Mouse (Mus musculus): Measurements from ENCODE around the gene Hck. TPM values are rescaled to one million over a fixed set of nuclear protein-coding genes. Genes with fewer than 3 reads are reported as not detected.
A peak's percentile ranks its signal among the peaks of the same experiment; 100 is the strongest.

Gene Hck
- total and polyA plus RNA-seq, 3 experiments: 1.5 to 2.9 (median 1.5) TPM

DNA sequence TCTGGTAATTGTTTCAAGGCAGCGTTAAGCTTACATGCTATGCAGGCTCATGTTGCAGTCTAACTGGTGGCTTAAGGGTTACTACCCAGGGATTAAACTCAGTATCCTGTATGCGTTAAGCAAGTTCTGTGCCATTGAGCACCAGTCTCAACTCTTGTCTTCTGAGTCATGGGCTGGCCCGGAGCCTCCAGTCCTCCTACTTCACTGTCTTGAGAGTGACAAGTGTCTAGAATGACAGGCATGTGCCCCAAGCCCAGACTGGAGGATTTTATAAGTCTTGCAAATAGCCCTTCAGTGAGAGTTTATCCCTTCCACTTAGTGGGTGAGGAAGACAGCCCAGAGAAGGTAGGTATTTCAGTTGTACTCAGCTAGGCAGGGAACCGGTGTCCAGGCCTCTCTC is 27.9 kb downstream of the Hck start:
- Histone ChIP-seq H3K4me3 (no peak overlapping the region), H3K27me3 (ENCODE audit: control insufficient read depth, insufficient read depth, low read length) (no peaks in the 10 kb centered on the region), H3K36me3 (ENCODE audit: control insufficient read depth, insufficient read depth, low read length) (no peaks in the 10 kb centered on the region), H3K4me1 (ENCODE audit: control insufficient read depth, insufficient read depth, low read length) (no peaks in the 10 kb centered on the region; the same call in 1 of the 2 replicates), H3K27ac (no peak overlapping the region), H3K79me2 (replicated peaks; ENCODE audit: control insufficient read depth, insufficient read depth, low read length) (no peaks in the 10 kb centered on the region), H3K9ac (ENCODE audit: low read depth, low read length) (no peak overlapping the region)
- intact Hi-C loops (cut with DNase I): no loop called here
- no peak for DNase-seq
- WGBS: 76% methylated on average over 4 of the region's 4 CpGs
- TF ChIP-seq CTCF (IDR thresholded peaks at IDR 0.05): no peak

DNA sequence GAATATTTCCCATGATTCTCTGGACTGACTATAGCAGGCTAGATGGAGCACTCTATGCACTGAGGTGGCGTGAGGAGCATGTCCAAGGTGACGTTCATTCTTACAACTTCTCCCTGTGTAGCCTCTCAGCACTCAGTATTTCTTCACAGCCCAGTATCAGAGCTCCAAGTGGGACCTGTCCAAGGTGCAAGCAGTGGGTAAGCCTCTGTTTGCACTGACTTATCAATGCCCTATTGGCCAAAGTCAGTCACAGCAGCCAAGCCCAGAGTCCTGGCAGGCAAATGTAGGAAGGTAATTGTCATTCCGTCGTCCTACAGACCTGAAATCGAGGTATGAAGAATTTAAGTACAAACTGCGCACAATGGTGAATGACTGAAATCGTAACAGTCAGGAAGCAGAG is 30.9 kb downstream of the Hck start:
- no peaks in the 10 kb centered on the region for H3K79me2 ChIP-seq (replicated peaks; ENCODE audit: control insufficient read depth, insufficient read depth, low read length)
- no peak overlapping the region for H3K9ac ChIP-seq (ENCODE audit: low read depth, low read length)
- H3K36me3 ChIP-seq (ENCODE audit: control insufficient read depth, insufficient read depth, low read length): no peaks in the 10 kb centered on the region
- no peaks in the 10 kb centered on the region for H3K27me3 ChIP-seq (ENCODE audit: control insufficient read depth, insufficient read depth, low read length)
- H3K4me3 ChIP-seq: no peak overlapping the region
- no peaks in the 10 kb centered on the region; the same call in 1 of the 2 replicates for H3K4me1 ChIP-seq (ENCODE audit: control insufficient read depth, insufficient read depth, low read length)
- intact Hi-C loops (cut with DNase I): no loop called here
- H3K27ac ChIP-seq: no peak overlapping the region
- no peak for DNase-seq
- WGBS: 79% methylated on average over 7 of the region's 7 CpGs
- TF ChIP-seq EP300 (IDR thresholded peaks at IDR 0.05; ENCODE audit: insufficient read depth, low read depth, low read length) (no peak), CTCF (IDR thresholded peaks at IDR 0.05) (no peak), POLR2A (IDR thresholded peaks at IDR 0.05; ENCODE audit: insufficient read depth, low read depth, low read length) (no peak)

DNA sequence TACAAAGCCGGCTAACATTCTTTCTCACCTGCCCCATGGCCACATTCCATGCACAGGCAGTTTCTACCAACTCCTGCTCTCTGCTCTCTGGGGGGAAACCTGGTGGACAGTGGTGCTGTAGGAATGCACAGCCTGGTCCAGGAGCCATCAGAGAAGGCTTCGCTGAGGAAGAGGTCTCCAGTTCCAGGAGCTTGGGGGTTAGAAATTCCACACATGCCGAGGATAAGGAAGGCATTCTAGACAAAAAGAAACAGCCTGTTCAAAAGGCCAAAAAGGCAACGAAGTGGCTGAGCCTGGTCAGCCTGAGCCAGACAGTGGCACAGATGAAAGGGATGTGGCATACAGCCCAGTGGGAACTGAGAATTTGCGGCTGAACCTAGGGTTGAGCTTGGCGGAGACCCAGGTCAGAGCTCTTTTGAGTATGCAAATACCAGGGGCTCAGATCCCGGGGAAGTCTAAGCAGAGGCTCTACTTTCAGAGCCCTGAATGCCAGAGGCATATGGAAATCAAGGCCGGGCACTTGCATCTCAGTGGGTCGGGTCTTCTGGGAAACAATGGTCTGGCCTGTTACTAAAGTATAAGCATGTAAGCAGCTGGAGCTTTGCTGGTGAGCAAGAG is 31.8 kb downstream of the Hck start:
- DNase-seq: peak; percentile 33 to 40
- no peaks in the 10 kb centered on the region for H3K27me3 ChIP-seq (ENCODE audit: control insufficient read depth, insufficient read depth, low read length)
- H3K27ac ChIP-seq: no peak overlapping the region
- no peaks in the 10 kb centered on the region for H3K36me3 ChIP-seq (ENCODE audit: control insufficient read depth, insufficient read depth, low read length)
- H3K4me3 ChIP-seq: no peak overlapping the region
- TF ChIP-seq EP300 (IDR thresholded peaks at IDR 0.05; ENCODE audit: insufficient read depth, low read depth, low read length) (no peak), CTCF (IDR thresholded peaks at IDR 0.05) (no peak), POLR2A (IDR thresholded peaks at IDR 0.05; ENCODE audit: insufficient read depth, low read depth, low read length) (no peak)
- no peaks in the 10 kb centered on the region for H3K79me2 ChIP-seq (replicated peaks; ENCODE audit: control insufficient read depth, insufficient read depth, low read length)
- 16% methylated on average over 9 of the region's 9 CpGs for WGBS
- intact Hi-C loops (cut with DNase I): loop anchor here (5.0 kb wide), 1 partner anchor 58 kb away; no protein-coding TSS in a partner anchor
- H3K4me1 ChIP-seq (ENCODE audit: control insufficient read depth, insufficient read depth, low read length): no peaks in the 10 kb centered on the region; the same call in 1 of the 2 replicates
- H3K9ac ChIP-seq (ENCODE audit: low read depth, low read length): no peak overlapping the region

DNA sequence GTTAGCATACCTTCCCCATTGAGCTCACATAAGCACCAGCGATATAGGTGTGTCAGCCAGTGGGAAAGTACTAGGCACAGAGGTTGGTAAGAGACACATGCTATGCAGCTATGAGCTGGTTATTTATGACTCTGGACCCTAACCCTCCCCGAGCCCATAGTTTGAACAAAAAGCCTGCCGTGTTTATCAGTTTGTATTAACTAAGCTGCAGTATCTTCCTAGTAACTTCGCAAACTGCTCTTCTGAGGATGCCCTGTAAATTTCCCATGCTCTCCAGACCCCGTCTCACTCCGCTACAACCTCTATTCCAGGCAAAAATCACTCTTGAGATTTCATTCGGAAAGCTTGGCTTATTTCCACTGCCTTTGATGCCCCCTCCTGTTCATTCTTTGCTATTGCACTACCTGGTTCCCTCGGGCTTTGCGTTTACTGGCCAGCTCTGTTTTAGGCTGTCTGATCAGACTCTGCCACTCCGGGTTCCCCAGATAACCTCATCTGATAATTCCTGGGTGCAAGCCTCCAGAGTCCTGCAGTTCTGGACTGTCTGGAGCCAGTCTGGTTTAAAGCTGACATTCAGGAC is 34.4 kb downstream of the Hck start:
- H3K4me3 ChIP-seq: no peak overlapping the region
- no peaks in the 10 kb centered on the region for H3K27me3 ChIP-seq (ENCODE audit: control insufficient read depth, insufficient read depth, low read length)
- DNase-seq: peak; percentile 28 to 40
- H3K9ac ChIP-seq (ENCODE audit: low read depth, low read length): no peak overlapping the region
- H3K36me3 ChIP-seq (ENCODE audit: control insufficient read depth, insufficient read depth, low read length): no peaks in the 10 kb centered on the region
- WGBS: 21% methylated on average over 10 of the region's 10 CpGs
- H3K27ac ChIP-seq: no peak overlapping the region
- H3K4me1 ChIP-seq (ENCODE audit: control insufficient read depth, insufficient read depth, low read length): no peaks in the 10 kb centered on the region; the same call in 1 of the 2 replicates
- TF ChIP-seq POLR2A (IDR thresholded peaks at IDR 0.05; ENCODE audit: insufficient read depth, low read depth, low read length): no peak
- peak; percentile 90 for TF ChIP-seq CTCF (IDR thresholded peaks at IDR 0.05)
- TF ChIP-seq EP300 (IDR thresholded peaks at IDR 0.05; ENCODE audit: insufficient read depth, low read depth, low read length): no peak
- intact Hi-C loops (cut with DNase I): loop anchor here (1.0 to 5.0 kb wide), 3 partner anchors 60 to 228 kb away; no protein-coding TSS in a partner anchor
- no peaks in the 10 kb centered on the region for H3K79me2 ChIP-seq (replicated peaks; ENCODE audit: control insufficient read depth, insufficient read depth, low read length)

DNA sequence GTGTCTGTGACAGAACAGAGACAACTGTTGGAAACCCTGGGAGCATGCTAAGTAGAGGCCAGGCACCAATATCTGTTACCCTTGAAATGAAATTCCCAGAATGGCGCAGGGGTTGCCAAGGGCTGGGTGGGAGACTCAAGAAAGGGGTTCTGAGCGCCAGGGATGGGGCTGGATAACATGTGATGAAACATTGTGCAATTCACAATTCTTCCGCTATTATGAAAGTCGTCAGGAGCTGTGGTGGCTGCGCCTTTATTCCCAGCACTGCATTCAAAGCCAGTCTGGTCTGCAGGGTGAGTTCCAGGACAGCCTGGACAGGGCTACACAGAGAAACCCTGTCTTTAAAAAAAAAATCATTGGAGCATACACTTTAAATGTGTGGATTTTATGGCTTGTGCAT is 37.1 kb downstream of the Hck start:
- Histone ChIP-seq H3K27ac (no peak overlapping the region), H3K4me1 (ENCODE audit: control insufficient read depth, insufficient read depth, low read length) (no peaks in the 10 kb centered on the region), H3K4me3 (no peak overlapping the region), H3K9ac (ENCODE audit: low read depth, low read length) (no peak overlapping the region), H3K79me2 (replicated peaks; ENCODE audit: control insufficient read depth, insufficient read depth, low read length) (no peaks in the 10 kb centered on the region), H3K36me3 (ENCODE audit: control insufficient read depth, insufficient read depth, low read length) (no peaks in the 10 kb centered on the region), H3K27me3 (ENCODE audit: control insufficient read depth, insufficient read depth, low read length) (no peaks in the 10 kb centered on the region)
- 72% methylated on average over 5 of the region's 5 CpGs for WGBS
- intact Hi-C loops (cut with DNase I): loop anchor here (5.0 kb wide), 1 partner anchor 97 kb away; the partner anchor contains the start of genes Plagl2 and Pofut1
- DNase-seq: no peak
- TF ChIP-seq EP300 (IDR thresholded peaks at IDR 0.05; ENCODE audit: insufficient read depth, low read depth, low read length) (no peak), POLR2A (IDR thresholded peaks at IDR 0.05; ENCODE audit: insufficient read depth, low read depth, low read length) (no peak), CTCF (IDR thresholded peaks at IDR 0.05) (no peak)

DNA sequence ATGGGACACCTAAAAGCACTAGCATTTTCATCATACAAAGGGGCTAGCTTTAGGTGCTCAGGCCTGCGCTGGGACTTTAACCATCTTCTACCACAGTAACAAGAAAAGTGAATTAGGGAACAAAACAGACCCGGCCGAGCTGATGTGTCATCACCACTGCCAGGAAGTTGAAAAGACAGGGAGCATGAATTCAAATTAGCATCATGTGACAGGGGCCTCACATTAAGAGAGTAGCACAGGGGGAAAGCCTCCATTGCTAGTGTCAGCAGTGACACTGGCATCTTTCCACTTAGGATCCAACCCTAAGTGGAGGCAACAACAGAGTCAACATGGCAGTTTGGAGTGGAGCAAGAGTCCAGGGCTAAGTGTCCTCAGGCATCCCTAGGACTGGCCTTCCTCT is 39.0 kb downstream of the Hck start:
- Histone ChIP-seq H3K79me2 (replicated peaks; ENCODE audit: control insufficient read depth, insufficient read depth, low read length) (no peaks in the 10 kb centered on the region), H3K4me3 (no peak overlapping the region), H3K27ac (no peak overlapping the region), H3K4me1 (ENCODE audit: control insufficient read depth, insufficient read depth, low read length) (no peaks in the 10 kb centered on the region), H3K27me3 (ENCODE audit: control insufficient read depth, insufficient read depth, low read length) (no peaks in the 10 kb centered on the region), H3K36me3 (ENCODE audit: control insufficient read depth, insufficient read depth, low read length) (no peaks in the 10 kb centered on the region), H3K9ac (ENCODE audit: low read depth, low read length) (no peak overlapping the region)
- 76% methylated on average over 3 of the region's 3 CpGs for WGBS
- TF ChIP-seq EP300 (IDR thresholded peaks at IDR 0.05; ENCODE audit: insufficient read depth, low read depth, low read length) (no peak), POLR2A (IDR thresholded peaks at IDR 0.05; ENCODE audit: insufficient read depth, low read depth, low read length) (no peak), CTCF (IDR thresholded peaks at IDR 0.05) (no peak)
- no peak for DNase-seq
- intact Hi-C loops (cut with DNase I): loop anchor here (1.0 to 5.0 kb wide), 3 partner anchors 95 to 439 kb away; partner anchors contain the start of genes Plagl2 and Pofut1

Data from heart, adult 2 months (tissue).